In genomic region chr17:83962841-83963240, GRCm38 (mm10) we compare ENCODE assay signal across 14 mouse cellular contexts.
DNase-seq lines count a peak whose midpoint lies in the region; ATAC-seq and TF ChIP-seq lines count a peak whose summit lies in the region.
"Had no signal": no experiment of that assay in that cellular context is flagged by ENCODE, and none has a peak within 500 bp of the region (broad histone marks: within the 10 kb centered on the region; RNA-seq: fewer than 3 reads in every experiment).

No protein-coding gene starts in this region.

- no peak overlapping the region for H3K4me3 ChIP-seq in heart, embryonic 15.5 days
- H3K4me3 ChIP-seq in heart, embryonic 11.5 days (ENCODE audit: low read depth, low read length): no peak overlapping the region
- no peak overlapping the region for H3K4me3 ChIP-seq in midbrain, embryonic 10.5 days
- no peak overlapping the region for H3K4me3 ChIP-seq in midbrain, embryonic 14.5 days (replicated peaks; ENCODE audit: low read depth, low read length)
- no peak overlapping the region for H3K4me3 ChIP-seq in limb, embryonic 14.5 days (replicated peaks; ENCODE audit: low read length)
- H3K4me3 ChIP-seq: erythroblast, embryonic 14.5 days had no signal

- H3K4me1 ChIP-seq in heart, embryonic 15.5 days (replicated peaks): peaks cover 40% of the 10 kb centered on the region
- peaks cover 31% of the 10 kb centered on the region for H3K4me1 ChIP-seq in heart, embryonic 11.5 days (ENCODE audit: control insufficient read depth, insufficient read depth, low read length)
- peaks cover 55% of the 10 kb centered on the region for H3K4me1 ChIP-seq in midbrain, embryonic 10.5 days
- peaks cover 9% of the 10 kb centered on the region; the same call in 1 of the 2 replicates for H3K4me1 ChIP-seq in midbrain, embryonic 14.5 days (ENCODE audit: control insufficient read depth, insufficient read depth, low read length)
- peaks cover 38% of the 10 kb centered on the region for H3K4me1 ChIP-seq in limb, embryonic 14.5 days (ENCODE audit: control insufficient read depth, insufficient read depth, low read length)

- no peaks in the 10 kb centered on the region for H3K9me3 ChIP-seq in heart, embryonic 15.5 days (replicated peaks)
- no peaks in the 10 kb centered on the region for H3K9me3 ChIP-seq in heart, embryonic 11.5 days (replicated peaks; ENCODE audit: control insufficient read depth, low read length)
- H3K9me3 ChIP-seq in midbrain, embryonic 10.5 days (replicated peaks): no peaks in the 10 kb centered on the region; the same call in 1 of the 2 replicates
- H3K9me3 ChIP-seq in midbrain, embryonic 14.5 days (ENCODE audit: control insufficient read depth, low read length): no peaks in the 10 kb centered on the region
- no peaks in the 10 kb centered on the region for H3K9me3 ChIP-seq in limb, embryonic 14.5 days (ENCODE audit: control insufficient read depth, low read length)

- no peaks in the 10 kb centered on the region for H3K27me3 ChIP-seq in heart, embryonic 15.5 days
- no peaks in the 10 kb centered on the region for H3K27me3 ChIP-seq in heart, embryonic 11.5 days (ENCODE audit: control insufficient read depth, insufficient read depth, low read length)
- peaks cover 20% of the 10 kb centered on the region for H3K27me3 ChIP-seq in midbrain, embryonic 10.5 days (ENCODE audit: low read depth, poor library complexity, severe bottlenecking)
- H3K27me3 ChIP-seq in midbrain, embryonic 14.5 days (ENCODE audit: control insufficient read depth, insufficient read depth, low read length): no peaks in the 10 kb centered on the region
- H3K27me3 ChIP-seq in limb, embryonic 14.5 days (ENCODE audit: control insufficient read depth, insufficient read depth, low read length): no peaks in the 10 kb centered on the region

- WGBS in heart, embryonic 15.5 days: 41% methylated on average over 4 of the region's 4 CpGs
- 26% methylated on average over 4 of the region's 4 CpGs for WGBS in heart, embryonic 11.5 days (ENCODE audit: insufficient replicate concordance)
- WGBS in midbrain, embryonic 10.5 days: 25% methylated on average over 4 of the region's 4 CpGs
- 25% methylated on average over 4 of the region's 4 CpGs for WGBS in midbrain, embryonic 14.5 days
- WGBS in limb, embryonic 14.5 days: 34% methylated on average over 4 of the region's 4 CpGs

- H3K4me2 ChIP-seq in heart, embryonic 15.5 days: no peak overlapping the region
- H3K4me2 ChIP-seq in heart, embryonic 11.5 days: no peak overlapping the region
- H3K4me2 ChIP-seq in midbrain, embryonic 14.5 days (ENCODE audit: low read length): no peak overlapping the region
- no peak overlapping the region for H3K4me2 ChIP-seq in limb, embryonic 14.5 days (replicated peaks; ENCODE audit: low read depth, low read length, severe bottlenecking)

- 0 out of 2 replicates have a peak overlapping the region, but pooled peaks have one; percentile 3 for H3K27ac ChIP-seq in heart, embryonic 15.5 days
- no peak overlapping the region for H3K27ac ChIP-seq in heart, embryonic 11.5 days (ENCODE audit: low read depth, low read length)
- peak overlapping the region; percentile 55; the same call in 1 of the 2 replicates for H3K27ac ChIP-seq in midbrain, embryonic 10.5 days (replicated peaks)
- H3K27ac ChIP-seq in midbrain, embryonic 14.5 days (replicated peaks; ENCODE audit: low read depth, low read length): no peak overlapping the region
- 0 out of 2 replicates have a peak overlapping the region, but pooled peaks have one; percentile 41 for H3K27ac ChIP-seq in limb, embryonic 14.5 days (replicated peaks; ENCODE audit: low read depth, low read length)

- TF ChIP-seq POLR2A in limb, embryonic 14.5 days (IDR thresholded peaks at IDR 0.05; ENCODE audit: borderline replicate concordance, extremely low read depth, insufficient read depth, insufficient read length): no peak

- ATAC-seq in heart, embryonic 15.5 days (replicated peaks; ENCODE audit: insufficient number of reproducible peaks, insufficient read depth, low FRiP score, low read depth): no peak
- ATAC-seq in heart, embryonic 11.5 days (replicated peaks; ENCODE audit: insufficient number of reproducible peaks, low FRiP score, low TSS enrichment): no peak
- ATAC-seq in midbrain, embryonic 14.5 days (ENCODE audit: low FRiP score, low TSS enrichment): no peak
- ATAC-seq in limb, embryonic 14.5 days (ENCODE audit: low FRiP score, low read depth): no peak
- ATAC-seq: CD4-positive, CD25-positive, alpha-beta regulatory T cell, adult 4 months had no signal

- no peaks in the 10 kb centered on the region for H3K36me3 ChIP-seq in heart, embryonic 15.5 days
- H3K36me3 ChIP-seq in heart, embryonic 11.5 days (ENCODE audit: control insufficient read depth, insufficient read depth, low read length): no peaks in the 10 kb centered on the region
- no peaks in the 10 kb centered on the region for H3K36me3 ChIP-seq in midbrain, embryonic 10.5 days
- H3K36me3 ChIP-seq in midbrain, embryonic 14.5 days (ENCODE audit: control insufficient read depth, insufficient read depth, low read length): no peaks in the 10 kb centered on the region
- no peaks in the 10 kb centered on the region for H3K36me3 ChIP-seq in limb, embryonic 14.5 days (ENCODE audit: control insufficient read depth, insufficient read depth, low read length)

- H3K9ac ChIP-seq in heart, embryonic 15.5 days: no peak overlapping the region
- no peak overlapping the region for H3K9ac ChIP-seq in heart, embryonic 11.5 days (ENCODE audit: low read depth, low read length)
- H3K9ac ChIP-seq in midbrain, embryonic 14.5 days (replicated peaks; ENCODE audit: low read length): no peak overlapping the region
- H3K9ac ChIP-seq in limb, embryonic 14.5 days (ENCODE audit: low read depth, low read length, severe bottlenecking): no peak overlapping the region

- DNase-seq in midbrain, embryonic 10.5 days (ENCODE audit: low spot score): no peak
- no peak for DNase-seq in midbrain, embryonic 14.5 days
- DNase-seq in limb, embryonic 14.5 days (ENCODE audit: low spot score): no peak
- no peak for DNase-seq in embryo, embryonic 10 days (ENCODE audit: low spot score)
- no peak for DNase-seq in adipocyte (ENCODE audit: low spot score)
- no peak for DNase-seq in urinary bladder, adult 18-20 months (ENCODE audit: low spot score in 2 of 2)
- DNase-seq: adrenal gland, postnatal 14 days; kidney, adult 2 months; layer of hippocampus, postnatal 36 days; thymus, postnatal 14 days had no signal

Comparison
In these comparisons a context has a peak if more than half of its experiments do, and no peak if none do; other contexts are left out.
1. H3K27ac ChIP-seq: peak in heart, embryonic 15.5 days (single experiment), midbrain, embryonic 10.5 days (single experiment) and limb, embryonic 14.5 days (single experiment); none in heart, embryonic 11.5 days (single experiment) and midbrain, embryonic 14.5 days (single experiment).